Mouse (Mus musculus): Measurements from ENCODE around the gene Sgsm2.

DNA sequence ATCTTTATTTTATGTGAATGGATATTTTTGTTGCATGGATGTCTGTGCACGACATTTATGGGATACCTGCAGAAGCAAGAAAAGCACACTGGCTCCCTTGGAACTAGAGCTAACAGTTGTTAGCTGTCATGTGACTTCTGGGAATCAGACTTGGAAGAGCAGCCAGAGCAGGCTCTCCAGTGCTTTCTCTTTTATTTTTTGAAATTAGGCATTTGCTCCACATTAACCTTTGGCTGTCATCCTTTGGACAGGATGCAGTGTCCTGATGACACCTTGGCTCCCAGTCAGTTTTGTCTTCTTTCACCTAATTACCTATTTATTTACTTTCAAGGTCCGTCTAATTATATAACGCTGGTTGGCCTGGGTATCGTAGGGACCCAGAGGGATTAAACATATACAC is 2.2 kb downstream of the Sgsm2 start:
- no peak for TF ChIP-seq CTCF (IDR thresholded peaks at IDR 0.05; ENCODE audit: low read depth)
- TF ChIP-seq EP300 (IDR thresholded peaks at IDR 0.05; ENCODE audit: low read depth) = no peak

All from liver, postnatal 0 days (tissue).